Mouse (Mus musculus) liver, postnatal 0 days (tissue): ENCODE results near the gene Dbx2.

Experiments
- CTCF ChIP-seq: sonication (generic); IDR thresholded peaks from 2 replicates; pipeline ENCODE4 v1.5.1; 2016; ENCODE audit warnings: antibody characterized with exemption, low read depth
- EP300 ChIP-seq: IDR thresholded peaks from 2 replicates; pipeline ENCODE4 v1.6.1; 2016; ENCODE audit warnings: antibody characterized with exemption, low read depth, mild to moderate bottlenecking

- no peak for TF ChIP-seq CTCF
- no peak for TF ChIP-seq EP300
Measured at GRCm38 (mm10) chr15:95624396-95624795, 31.4 kb downstream of the Dbx2 start.
